Mouse (Mus musculus) embryonic stem cell, embryonic (primary cell): ENCODE measurements around the gene Gm16253.

Source experiments
- CTCF ChIA-PET, 4 experiments: fragments of 300-600 bp in 2 of 4; fragments of 350-600 bp in 2 of 4; sonication (Branson Sonifier 250); formaldehyde crosslinking; loops; one replicate each; lab custom pipeline; 2022; ENCODE audit warnings: inconsistent platforms in 2 of 4; lab: Charles Lee
- POLR2A ChIA-PET, 4 experiments: fragments of 300-600 bp in 2 of 4; fragments of 350-600 bp in 2 of 4; sonication (Branson Sonifier 250); formaldehyde crosslinking; loops; one replicate each; lab custom pipeline; 2022; ENCODE audit warnings: antibody characterized with exemption in 4 of 4, inconsistent platforms in 1 of 4; lab: Charles Lee

Gene Gm16253

DNA sequence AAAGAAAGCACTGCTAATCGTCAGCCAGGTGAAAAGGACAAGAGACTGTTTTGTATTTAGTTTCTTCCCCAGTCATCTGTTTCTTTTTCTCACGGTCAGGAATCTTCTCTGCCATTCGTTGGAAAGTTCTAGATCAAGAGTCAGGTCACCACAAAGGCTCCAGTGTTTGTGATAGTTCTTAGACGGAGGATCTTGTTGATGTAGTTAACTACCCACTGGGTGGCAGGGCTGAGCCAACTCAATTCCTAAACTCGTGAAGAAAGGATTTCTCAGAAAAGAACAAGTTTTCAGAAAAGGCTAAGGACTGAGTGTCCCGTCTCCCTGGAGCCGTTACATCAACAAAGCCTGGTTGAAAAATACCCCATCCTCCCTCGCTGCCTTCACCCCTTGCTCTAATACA, 25.6 kb upstream of the Gm16253 start:
- POLR2A ChIA-PET: interaction anchor here in 3 of 4 experiments (0.6 to 26.7 kb wide), 19 partner anchors 8 to 220 kb away, joined by 3 to 969 read pairs (median 4); partner anchors contain the start of genes Gm16253 (in 3 of the 3), Polr3gl (in 2 of the 3), Rbm8a (in 2 of the 3) and Lix1l (in 1 of the 3)
- CTCF ChIA-PET: interaction anchor here (0.6 to 3.9 kb wide), 21 partner anchors 10 to 159 kb away, joined by 3 to 42 read pairs (median 4); partner anchors contain the start of genes Gm16253 (in 3 of the 4) and Polr3gl (in 1 of the 4)

DNA sequence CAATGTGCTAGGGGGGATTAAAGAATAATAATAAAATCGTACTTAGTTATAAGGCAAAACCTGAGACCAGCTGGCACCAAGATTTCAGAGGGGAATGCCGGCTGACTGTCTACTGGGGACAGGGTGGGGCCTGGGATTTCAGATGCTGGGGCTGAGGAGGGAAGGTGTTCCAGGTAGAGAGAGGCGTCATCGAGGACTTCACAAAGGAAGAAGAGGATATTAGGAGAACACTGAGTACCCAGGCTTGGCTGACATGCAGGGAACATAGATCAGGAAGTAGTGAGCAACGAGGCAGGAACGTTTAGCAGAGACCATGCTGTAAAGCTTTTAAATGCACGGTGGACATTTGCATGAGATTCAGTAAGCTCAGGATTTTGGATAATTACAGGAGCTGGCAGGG, 24.9 kb upstream of the Gm16253 start:
- CTCF ChIA-PET: interaction anchor here (0.6 to 3.9 kb wide), 13 partner anchors 11 to 168 kb away, joined by 3 to 42 read pairs (median 3); no protein-coding TSS in a partner anchor
- POLR2A ChIA-PET: interaction anchor here (0.6 to 26.7 kb wide), 23 partner anchors 10 to 393 kb away, joined by 3 to 969 read pairs (median 3); partner anchors contain the start of genes Gm16253 (in 3 of the 4), Polr3gl (in 2 of the 4), Lix1l (in 1 of the 4) and Rbm8a (in 1 of the 4)

DNA sequence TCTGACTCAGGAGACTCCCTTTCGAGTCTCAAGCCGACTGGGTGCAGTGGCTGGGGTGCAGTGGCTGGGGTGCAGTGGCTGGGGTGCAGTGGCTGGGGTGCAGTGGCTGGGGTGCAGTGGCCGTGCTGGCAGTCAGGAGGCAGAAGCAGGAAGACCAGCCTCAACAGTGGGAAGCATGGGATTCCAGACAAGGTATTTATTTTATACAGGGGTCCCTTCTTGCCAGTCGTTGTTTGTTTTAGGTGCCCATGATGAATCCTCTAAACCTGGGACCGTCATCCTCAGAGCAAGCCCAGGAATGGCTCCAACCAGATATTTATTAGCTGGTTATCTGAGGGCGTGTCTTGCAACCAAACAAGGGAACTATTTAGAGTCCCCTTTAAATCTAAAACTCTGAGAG, 23.2 kb upstream of the Gm16253 start:
- ChIA-PET CTCF (interaction anchor here in 3 of 4 experiments (0.8 to 1.9 kb wide), 5 partner anchors 23 to 91 kb away, joined by 3 to 12 read pairs (median 4); partner anchors contain the start of gene Gm16253 (in 2 of the 3)), POLR2A (interaction anchor here in 3 of 4 experiments (0.7 to 26.7 kb wide), 10 partner anchors 8 to 139 kb away, joined by 3 to 969 read pairs (median 6); partner anchors contain the start of genes Gm16253 (in 3 of the 3) and Rbm8a (in 1 of the 3))

DNA sequence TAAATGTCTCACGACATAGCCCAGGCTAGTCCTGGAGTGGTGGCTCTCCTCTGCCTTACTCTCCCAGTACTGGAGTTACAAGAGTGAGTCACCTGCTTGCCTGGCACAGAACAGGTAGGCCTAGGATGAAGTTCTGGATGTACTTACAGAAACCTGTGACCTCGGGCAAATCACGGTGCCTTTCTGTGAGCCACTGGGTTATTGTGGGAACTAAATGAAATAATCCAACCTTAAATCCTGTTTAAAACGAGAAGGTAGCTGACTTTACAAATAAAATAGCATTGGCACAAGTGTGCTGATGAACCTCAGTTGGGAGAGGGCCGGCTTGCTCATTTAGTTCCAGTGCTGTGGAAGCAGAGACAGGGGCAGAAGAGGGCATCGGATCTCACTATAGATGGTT, 22.5 kb upstream of the Gm16253 start:
- CTCF ChIA-PET: interaction anchor here in 3 of 4 experiments (0.7 to 1.9 kb wide), 8 partner anchors 22 to 1020 kb away, joined by 3 to 12 read pairs (median 3); partner anchors contain the start of genes Gm16253 (in 2 of the 3) and Itga10 (in 1 of the 3)
- POLR2A ChIA-PET: interaction anchor here in 3 of 4 experiments (0.5 to 26.7 kb wide), 16 partner anchors 8 to 140 kb away, joined by 3 to 969 read pairs (median 3); partner anchors contain the start of genes Gm16253 (in 3 of the 3), Rbm8a (in 2 of the 3) and Polr3gl (in 1 of the 3)

DNA sequence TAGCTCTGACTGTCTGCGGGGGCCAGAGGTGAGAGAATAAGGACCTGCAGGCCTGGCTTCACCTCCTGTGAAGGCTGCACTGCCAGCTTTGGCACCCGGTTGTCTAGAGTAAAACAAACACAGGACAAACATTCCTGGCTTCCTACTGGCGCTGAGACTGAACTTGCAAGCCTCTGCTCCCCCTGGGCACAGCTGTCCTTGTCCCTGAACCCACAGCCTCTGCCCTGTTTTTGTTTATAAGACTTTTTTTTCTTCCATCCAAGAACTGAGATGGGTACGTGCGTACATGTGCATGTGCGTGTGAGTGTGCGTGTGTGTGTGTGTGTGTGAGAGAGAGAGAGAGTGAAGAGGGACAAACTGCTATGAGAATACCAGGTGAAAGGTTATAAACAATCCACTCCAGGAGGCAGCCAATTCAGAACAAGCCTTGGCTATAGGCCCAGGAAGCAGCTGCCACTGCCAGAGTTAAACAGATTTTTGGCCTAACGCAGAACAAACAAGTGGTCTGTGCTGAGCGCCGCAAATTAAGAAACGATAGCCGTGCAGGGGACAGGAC, 21.7 kb upstream of the Gm16253 start:
- CTCF ChIA-PET: interaction anchor here (0.5 to 1.9 kb wide), 6 partner anchors 13 to 380 kb away, joined by 3 to 12 read pairs (median 4); partner anchors contain the start of genes Gm16253 (in 1 of the 4) and Itga10 (in 1 of the 4)
- POLR2A ChIA-PET: interaction anchor here in 3 of 4 experiments (0.5 to 26.7 kb wide), 12 partner anchors 10 to 141 kb away, joined by 3 to 969 read pairs (median 6); partner anchors contain the start of genes Gm16253 (in 3 of the 3), Rbm8a (in 2 of the 3) and Polr3gl (in 1 of the 3)

DNA sequence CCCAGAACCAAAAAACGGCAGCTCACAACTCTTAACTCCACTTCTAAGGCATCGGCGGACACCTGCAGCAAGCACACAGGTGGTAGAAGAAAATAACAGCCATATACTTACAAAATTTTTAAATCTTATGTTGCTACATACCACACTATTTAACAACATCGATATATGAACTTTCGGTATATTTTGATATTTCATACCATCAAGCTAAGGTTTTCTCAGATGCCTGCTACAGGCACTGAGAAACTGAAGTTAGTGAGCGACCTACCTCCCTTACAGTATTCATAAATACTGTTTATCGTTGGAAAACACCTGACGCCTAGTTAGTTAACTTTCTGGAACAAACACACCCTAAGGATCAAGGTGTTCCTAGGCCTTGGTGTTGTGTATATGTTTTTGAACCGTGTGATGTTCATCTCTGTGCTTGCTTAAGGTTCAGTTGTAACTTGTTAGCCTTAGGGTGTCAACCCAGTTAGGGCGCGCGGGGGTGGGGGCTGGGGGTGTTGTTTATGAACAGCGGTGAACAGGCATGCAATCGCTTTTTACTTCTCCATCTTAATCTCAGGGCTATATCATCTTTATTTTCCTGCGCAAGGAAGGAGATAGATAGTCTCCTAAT, 20.7 kb upstream of the Gm16253 start:
- ChIA-PET CTCF (interaction anchor here in 3 of 4 experiments (0.6 to 2.5 kb wide), 3 partner anchors 12 to 216 kb away, joined by 4 to 9 read pairs (median 7); no protein-coding TSS in a partner anchor), POLR2A (interaction anchor here in 3 of 4 experiments (0.5 to 26.7 kb wide), 15 partner anchors 9 to 658 kb away, joined by 3 to 969 read pairs (median 7); partner anchors contain the start of genes Gm16253 (in 3 of the 3), Polr3gl (in 2 of the 3) and Rbm8a (in 1 of the 3))

DNA sequence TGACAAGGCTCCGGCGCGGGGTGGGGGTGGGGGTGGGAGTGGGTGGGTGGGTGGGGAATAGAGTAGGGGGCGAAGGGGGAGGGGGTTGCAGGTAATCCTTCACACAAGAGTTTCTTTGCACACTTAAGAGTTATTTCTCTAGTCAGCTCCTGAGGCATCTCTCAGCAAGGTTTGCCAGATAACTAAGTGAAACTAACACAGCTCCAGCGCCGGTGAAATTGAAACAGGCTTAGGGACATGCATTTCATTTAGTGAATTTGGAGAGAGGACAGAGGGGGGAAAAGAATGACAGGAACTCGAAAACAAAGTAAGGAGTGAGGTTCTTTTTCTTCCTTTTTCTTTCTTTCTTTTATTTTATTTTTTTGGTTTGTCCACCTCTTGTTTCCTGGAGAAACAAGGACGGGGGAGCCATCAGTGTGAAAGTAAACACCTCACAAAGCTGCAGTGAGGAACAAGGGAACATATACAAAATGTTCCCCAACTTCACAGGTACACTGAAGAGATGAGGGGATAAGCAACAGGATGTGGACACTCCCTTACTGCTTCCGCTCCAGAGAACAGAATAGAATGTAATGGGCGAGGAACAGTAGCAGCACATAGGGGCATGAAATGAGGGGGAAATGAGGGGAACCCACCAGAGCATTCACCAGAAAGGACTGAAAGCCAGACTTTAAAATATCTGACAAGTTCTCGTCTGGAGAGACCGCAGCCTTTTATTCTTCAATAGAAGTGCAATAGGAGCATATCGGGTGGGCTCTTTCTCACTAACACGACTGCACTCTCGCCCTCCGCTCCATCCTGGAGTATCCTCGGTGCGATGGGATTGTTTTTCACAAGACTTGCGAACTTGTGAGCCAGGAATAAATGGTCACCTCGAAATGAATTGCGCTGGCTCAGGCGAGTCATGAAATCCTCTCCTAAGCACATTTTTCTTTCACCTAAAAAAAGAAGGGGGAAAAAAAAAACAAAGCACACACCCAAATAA, 19.8 kb upstream of the Gm16253 start:
- CTCF ChIA-PET: interaction anchor here in 2 of 4 experiments (0.6 to 2.5 kb wide), 3 partner anchors 13 to 23 kb away, joined by 3 to 9 read pairs (median 3); partner anchors contain the start of gene Gm16253 (in 1 of the 2)

DNA sequence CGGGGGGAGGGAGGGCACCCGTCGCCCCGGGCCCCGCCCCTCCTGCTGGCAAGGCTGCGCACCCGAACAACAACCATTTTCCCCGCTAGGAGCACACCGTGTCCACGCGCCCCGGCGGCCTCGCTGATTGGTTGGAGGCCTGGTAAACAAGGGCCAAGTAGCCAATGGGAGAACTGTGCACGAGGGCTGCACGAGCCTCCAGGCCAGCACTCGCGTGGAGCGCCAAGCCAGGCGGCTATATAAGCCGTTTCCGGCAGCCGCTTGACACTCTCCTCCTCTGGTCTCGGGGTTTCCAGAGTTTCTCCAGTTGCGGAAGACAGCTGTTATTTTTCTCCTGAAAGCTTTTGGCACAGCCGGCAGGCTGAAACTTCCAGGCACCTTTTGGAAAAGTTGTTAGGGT, 19.1 kb upstream of the Gm16253 start, which contains the start of gene Txnip:
Txnip (plus strand) TSS at position 264 of the 400 bp plus-strand sequence.
- CTCF ChIA-PET: interaction anchor here (0.6 to 2.5 kb wide), 6 partner anchors 12 to 106 kb away, joined by 3 to 9 read pairs (median 4); partner anchors contain the start of gene Gm16253 (in 1 of the 4)
- POLR2A ChIA-PET: interaction anchor here (0.6 to 26.7 kb wide), 73 partner anchors 9 to 338 kb away, joined by 3 to 969 read pairs (median 4); partner anchors contain the start of genes Gm16253 (in 4 of the 4), Polr3gl (in 3 of the 4), Rbm8a (in 3 of the 4) and Ankrd34a (in 2 of the 4)

More for the DNA sequence above, 19.8 kb upstream of the Gm16253 start:
- POLR2A ChIA-PET: interaction anchor here (0.5 to 26.7 kb wide), 60 partner anchors 8 to 657 kb away, joined by 3 to 969 read pairs (median 4); partner anchors contain the start of genes Gm16253 (in 3 of the 4), Polr3gl (in 3 of the 4), Rbm8a (in 3 of the 4) and Hist2h2bb (in 2 of the 4)

DNA sequence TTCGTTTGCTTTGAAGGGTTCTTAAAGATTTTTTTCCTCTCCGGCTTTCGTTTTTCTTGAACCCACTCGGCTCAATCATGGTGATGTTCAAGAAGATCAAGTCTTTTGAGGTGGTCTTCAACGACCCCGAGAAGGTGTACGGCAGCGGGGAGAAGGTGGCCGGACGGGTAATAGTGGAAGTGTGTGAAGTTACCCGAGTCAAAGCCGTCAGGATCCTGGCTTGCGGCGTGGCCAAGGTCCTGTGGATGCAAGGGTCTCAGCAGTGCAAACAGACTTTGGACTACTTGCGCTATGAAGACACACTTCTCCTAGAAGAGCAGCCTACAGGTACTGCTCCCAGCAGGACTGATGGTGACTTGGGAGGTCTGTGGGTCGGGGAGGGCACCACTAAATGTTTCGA, 18.6 kb upstream of the Gm16253 start:
- POLR2A ChIA-PET: interaction anchor here (0.6 to 26.7 kb wide), 73 partner anchors 8 to 339 kb away, joined by 3 to 969 read pairs (median 4); partner anchors contain the start of genes Gm16253 (in 4 of the 4), Polr3gl (in 3 of the 4), Rbm8a (in 3 of the 4) and Ankrd34a (in 2 of the 4)
- CTCF ChIA-PET: interaction anchor here in 3 of 4 experiments (0.7 to 2.5 kb wide), 4 partner anchors 22 to 105 kb away, joined by 3 to 9 read pairs (median 4); no protein-coding TSS in a partner anchor

DNA sequence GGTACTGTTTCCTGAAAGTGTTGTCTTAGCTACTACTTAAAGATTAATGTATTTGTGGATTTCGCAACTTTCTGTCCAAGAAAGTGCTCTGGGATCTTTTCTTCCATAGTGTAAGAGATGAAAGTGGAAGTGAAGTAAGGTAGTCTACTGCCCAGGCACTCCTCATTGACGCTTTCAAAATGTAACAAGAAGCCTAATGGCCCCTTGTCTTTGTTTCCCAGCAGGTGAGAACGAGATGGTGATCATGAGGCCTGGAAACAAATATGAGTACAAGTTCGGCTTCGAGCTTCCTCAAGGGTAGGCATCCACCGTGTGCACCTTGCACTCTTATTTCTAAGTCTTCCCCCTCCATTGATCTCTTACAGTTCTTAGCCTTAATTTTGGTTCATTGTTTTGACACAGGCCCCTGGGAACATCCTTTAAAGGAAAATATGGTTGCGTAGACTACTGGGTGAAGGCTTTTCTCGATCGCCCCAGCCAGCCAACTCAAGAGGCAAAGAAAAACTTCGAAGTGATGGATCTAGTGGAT, 18.1 kb upstream of the Gm16253 start:
- ChIA-PET POLR2A (interaction anchor here in 3 of 4 experiments (0.6 to 26.7 kb wide), 21 partner anchors 8 to 233 kb away, joined by 3 to 969 read pairs (median 4); partner anchors contain the start of genes Gm16253 (in 3 of the 3), Polr3gl (in 2 of the 3), Ankrd34a (in 1 of the 3) and Lix1l (in 1 of the 3)), CTCF (interaction anchor here in 1 of 4 experiments (1.5 kb wide), 1 partner anchor 21 kb away, joined by 5 read pairs; no protein-coding TSS in a partner anchor)

DNA sequence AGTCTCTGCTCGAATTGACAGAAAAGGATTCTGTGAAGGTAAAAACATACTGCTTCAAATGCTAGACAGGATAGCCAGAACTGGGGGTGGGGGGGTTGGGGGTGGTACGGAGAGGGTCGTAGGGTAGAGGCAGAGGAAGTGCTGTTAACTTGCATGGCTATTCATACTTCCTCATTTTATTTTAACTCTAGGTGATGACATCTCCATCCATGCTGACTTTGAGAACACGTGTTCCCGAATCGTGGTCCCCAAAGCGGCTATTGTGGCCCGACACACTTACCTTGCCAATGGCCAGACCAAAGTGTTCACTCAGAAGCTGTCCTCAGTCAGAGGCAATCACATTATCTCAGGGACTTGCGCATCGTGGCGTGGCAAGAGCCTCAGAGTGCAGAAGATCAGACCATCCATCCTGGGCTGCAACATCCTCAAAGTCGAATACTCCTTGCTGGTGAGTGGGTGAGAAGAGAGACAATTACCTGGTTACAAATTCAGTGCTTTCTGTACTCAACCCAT, 17.3 kb upstream of the Gm16253 start:
- ChIA-PET CTCF (interaction anchor here in 1 of 4 experiments (1.5 kb wide), 1 partner anchor 21 kb away, joined by 5 read pairs; no protein-coding TSS in a partner anchor), POLR2A (interaction anchor here in 3 of 4 experiments (0.6 to 26.7 kb wide), 18 partner anchors 9 to 116 kb away, joined by 3 to 969 read pairs (median 4); partner anchors contain the start of genes Gm16253 (in 3 of the 3), Polr3gl (in 1 of the 3) and Rbm8a (in 1 of the 3))

DNA sequence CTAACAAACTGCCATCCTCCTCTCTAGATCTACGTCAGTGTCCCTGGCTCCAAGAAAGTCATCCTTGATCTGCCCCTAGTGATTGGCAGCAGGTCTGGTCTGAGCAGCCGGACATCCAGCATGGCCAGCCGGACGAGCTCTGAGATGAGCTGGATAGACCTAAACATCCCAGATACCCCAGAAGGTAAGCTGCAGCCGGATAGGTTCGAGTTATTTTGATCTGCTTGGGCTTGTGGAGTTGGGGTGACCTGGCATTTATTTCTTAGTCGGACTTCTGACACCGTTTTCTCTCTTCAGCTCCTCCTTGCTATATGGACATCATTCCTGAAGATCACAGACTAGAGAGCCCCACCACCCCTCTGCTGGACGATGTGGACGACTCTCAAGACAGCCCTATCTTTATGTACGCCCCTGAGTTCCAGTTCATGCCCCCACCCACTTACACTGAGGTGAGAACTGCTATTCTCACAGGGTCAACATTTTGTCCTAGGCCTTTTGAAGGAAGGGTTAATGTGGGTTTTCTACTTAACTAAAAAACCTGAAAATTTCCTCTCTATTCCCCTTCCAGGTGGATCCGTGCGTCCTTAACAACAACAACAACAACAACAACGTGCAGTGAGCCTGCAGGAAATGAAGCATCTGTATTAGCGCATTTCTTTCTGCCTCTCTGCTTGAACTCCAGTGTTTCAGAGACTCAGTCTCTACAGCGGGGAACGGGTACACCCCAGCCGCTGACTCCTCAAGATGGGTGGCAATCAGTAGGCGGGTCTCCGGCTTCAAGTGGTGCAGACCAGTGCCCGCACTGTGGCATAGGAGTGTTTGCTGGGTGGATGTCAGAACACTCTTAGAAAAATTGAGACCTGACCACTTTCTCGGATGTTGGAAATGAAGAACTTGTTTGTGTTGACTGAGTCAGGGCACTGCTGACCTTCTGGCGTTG, 16.6 kb upstream of the Gm16253 start:
- ChIA-PET CTCF (interaction anchor here in 2 of 4 experiments (1.1 to 2.7 kb wide), 4 partner anchors 17 to 133 kb away, joined by 3 to 24 read pairs (median 10); partner anchors contain the start of gene Gm16253 (in 1 of the 2)), POLR2A (interaction anchor here in 3 of 4 experiments (0.6 to 26.7 kb wide), 28 partner anchors 10 to 136 kb away, joined by 3 to 969 read pairs (median 6); partner anchors contain the start of genes Gm16253 (in 3 of the 3), Rbm8a (in 2 of the 3), Pias3 (in 1 of the 3) and Polr3gl (in 1 of the 3))

DNA sequence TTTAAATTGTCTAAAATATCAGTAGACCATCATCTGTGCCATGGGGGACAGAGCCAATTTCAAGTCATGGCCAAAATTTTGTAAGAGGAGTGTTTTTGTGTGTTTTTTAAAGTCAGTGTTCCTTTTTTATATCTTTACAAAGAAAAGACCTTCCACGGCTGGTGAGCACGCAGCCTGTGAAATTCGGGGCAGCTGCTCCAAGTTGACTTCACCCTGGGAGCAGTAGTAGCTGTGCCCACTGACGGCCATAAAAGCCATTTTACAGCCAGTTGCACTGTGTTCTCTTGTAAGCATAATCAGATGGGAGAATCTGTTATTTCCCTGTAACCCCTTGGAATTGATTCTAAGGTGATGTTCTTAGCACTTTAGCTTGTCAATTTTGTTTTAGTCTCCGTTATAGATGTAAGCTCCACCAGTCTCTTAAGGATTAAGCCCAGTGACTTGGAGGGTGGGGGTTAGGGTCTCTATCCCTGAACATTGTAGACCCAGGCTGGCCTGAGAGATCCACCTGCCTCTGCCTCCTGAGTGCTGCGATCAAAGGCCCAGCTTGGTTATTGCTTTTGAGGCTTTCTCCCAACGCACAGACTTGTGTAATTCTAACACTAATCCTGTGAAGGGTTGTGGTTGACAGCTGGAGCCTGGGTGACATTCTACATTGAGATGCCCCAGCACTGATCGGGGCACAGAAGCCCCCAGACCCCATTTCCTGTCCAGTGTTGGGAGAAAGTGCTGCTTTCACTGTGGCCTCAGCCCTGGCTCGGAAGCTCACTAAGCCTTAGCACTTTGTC, 15.7 kb upstream of the Gm16253 start:
- POLR2A ChIA-PET: interaction anchor here in 3 of 4 experiments (0.6 to 26.7 kb wide), 43 partner anchors 2 to 702 kb away, joined by 3 to 969 read pairs (median 6); partner anchors contain the start of genes Gm16253 (in 3 of the 3), Rbm8a (in 3 of the 3), Lix1l (in 2 of the 3) and Polr3gl (in 2 of the 3)
- CTCF ChIA-PET: interaction anchor here in 3 of 4 experiments (1.1 to 3.0 kb wide), 7 partner anchors 10 to 132 kb away, joined by 3 to 24 read pairs (median 6); partner anchors contain the start of genes Gm16253 (in 1 of the 3) and Polr3gl (in 1 of the 3)
